Mouse (Mus musculus) cerebellum, adult 2 months (tissue): Measurements from ENCODE around the gene Rps15.

Experiments
- CTCF ChIP-seq: fragments of 200-500 bp; IDR thresholded peaks from 2 replicates; pipeline ENCODE4 v1.5.1; 2011; ENCODE audit warnings: low read depth, mild to moderate bottlenecking, control low read depth, low read length, moderate library complexity, borderline replicate concordance; ENCODE audit not compliant: insufficient read depth
- POLR2A ChIP-seq: fragments of 200-500 bp; IDR thresholded peaks from 2 replicates; pipeline ENCODE4 v1.6.1; 2011; ENCODE audit warnings: low read length, control low read depth, borderline replicate concordance; ENCODE audit not compliant: insufficient read depth

DNA sequence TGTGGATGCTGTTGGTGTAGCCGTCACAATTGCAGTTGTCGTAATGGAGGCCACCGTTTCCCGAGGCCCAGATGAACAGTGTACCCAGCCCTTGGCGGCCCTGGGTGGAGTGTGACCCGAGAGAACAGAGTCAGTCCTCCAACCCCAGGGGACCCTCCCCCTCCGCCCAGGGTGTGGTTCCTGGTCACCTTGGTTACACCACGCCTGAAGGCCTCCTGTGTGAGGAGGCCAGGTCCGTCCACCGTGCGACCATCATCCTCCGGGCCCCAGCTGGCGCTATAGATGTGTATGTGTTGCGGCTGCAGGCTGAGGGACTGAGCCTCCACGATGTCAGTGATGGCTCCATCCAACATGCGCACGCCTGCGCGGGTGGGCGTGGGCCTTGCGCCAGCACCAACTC, 32.8 kb downstream of the Rps15 start:
- no peak for TF ChIP-seq CTCF
- no peak for TF ChIP-seq POLR2A
